Mouse (Mus musculus) CD8-positive naive resting alpha-beta T cell, adult 2 months (primary cell): ENCODE measurements at regions not wholly inside any gene's neighbourhood (a gene's known extent, or its start where the extent isn't known, plus 50 kb on each side); places are given as distances from the start of the nearest gene placed in this dataset.

Experiments used
- DNase-seq, 2 experiments: peaks; one replicate each; pipeline ENCODE4 v3.0.0; 2022; ENCODE audit warnings: low read depth in 2 of 2, low spot score in 2 of 2

DNA sequence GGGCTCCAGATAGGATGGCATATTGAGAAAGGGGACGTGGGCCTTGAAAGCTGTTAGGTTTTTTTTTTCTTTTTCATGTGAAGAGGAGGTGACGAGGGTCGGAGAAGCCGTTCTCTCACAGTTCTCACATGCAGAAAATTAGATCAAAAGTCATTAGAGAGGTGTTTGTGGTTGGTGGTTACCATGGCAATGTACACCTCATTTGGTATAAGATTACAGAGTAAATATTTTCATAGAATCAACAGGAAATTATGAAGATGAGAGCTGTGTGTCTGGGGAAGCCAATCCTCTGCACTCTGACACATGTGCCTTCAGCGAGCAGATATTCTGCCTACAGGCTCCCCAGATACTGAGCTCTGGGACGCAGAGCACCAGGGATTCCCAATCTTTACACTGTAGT lies 232.5 kb downstream of the 3110018I06Rik start:
- peak; percentile 14 to 35 for DNase-seq

DNA sequence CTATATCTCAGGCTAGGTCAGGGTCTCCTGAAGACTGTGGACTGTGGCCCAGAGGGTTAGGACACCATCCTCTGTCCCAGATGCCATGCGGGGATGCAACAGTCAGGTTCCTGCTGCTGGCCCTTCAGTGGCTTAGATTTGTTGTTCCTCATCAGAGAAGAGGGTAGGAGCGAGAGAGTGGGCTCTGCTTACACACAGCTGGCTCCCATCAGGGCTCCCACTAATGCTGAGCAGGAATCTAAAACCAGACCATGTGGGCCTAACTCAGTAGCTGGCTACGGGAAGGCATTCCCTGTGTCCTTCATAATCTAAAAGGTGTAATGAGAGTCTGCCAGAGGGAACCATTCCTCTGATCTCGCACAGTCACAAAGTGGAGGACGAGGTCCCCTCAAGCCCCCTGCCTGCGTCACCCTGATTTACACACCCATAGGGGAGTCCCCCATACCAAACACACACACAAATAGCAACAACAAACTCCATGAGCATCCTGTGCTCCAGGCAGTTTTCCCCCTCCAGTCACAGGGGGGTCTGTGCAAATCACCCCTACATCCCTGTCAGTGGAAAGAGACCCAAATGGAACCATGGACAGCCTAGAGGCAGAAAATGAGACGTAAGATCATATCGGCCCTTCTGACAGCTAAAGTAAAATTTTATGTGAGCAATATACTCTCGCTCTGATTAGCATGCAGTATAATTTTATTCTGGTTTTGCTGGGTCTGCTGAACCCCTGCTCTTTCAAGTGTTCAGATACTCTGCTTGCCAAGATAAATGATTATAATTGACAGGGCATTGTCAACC lies 234.8 kb downstream of the 3110018I06Rik start:
- no peak for DNase-seq

DNA sequence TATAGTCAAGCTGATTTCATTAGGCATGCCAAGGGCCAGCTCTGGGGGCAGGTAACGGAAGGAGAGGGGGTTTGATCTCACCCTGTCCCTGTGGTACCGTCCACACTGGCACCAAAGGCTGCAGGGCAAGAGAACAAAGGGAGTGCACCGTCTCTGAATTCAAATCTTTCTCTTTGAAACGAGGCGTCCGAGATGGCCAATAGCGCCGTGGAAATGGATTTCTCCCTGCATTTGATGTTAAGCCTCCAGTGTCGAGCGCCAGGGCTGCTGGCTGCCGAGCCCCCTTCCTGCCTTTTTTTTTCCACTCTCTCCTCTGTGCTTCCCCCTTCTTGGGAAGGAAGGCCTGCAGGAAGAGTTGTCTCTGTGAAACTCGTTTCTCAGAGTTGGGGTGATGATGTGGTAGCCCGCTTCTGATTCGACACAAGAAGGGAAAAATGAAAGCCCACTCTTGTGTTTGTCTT lies 235.5 kb downstream of the 3110018I06Rik start:
- DNase-seq: no peak

DNA sequence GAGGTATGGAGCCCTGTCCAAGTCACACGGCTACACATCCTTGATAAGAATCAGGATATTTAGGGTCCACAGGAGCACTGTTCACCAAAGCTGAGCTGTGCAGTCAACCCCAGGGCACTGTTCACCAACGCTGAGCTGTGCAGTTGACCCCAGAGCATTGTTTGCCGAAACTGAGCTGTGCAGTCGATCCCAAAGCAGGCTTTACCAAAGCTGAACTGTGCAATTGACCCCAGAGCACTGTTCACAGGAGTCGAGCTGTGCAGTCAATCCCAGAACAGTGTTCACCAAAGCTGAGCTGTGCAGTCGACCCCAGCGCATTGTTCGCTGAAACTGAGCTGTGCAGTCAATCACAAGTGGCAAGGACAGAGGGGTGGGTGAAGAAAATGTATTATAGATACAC lies 236.0 kb downstream of the 3110018I06Rik start:
- no peak for DNase-seq

DNA sequence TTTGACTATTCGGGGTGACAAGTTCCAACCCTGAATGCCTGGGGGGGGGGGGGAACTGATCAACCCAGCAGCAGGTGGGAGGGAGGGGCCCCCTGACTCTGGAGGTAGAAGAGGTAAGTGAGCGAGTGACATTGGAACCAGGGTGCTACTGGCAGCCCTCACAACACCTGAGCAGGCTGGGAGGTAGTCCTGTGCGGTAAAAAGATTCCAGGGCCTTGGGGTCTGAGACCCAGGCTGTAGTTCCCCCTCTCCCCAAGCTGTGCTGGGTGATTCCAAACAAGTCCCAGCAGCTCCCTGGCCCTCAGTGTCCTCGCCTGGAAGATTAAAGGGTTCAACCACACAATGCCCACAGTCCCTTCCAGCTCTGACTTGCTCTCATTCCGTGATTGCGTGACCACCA lies 240.4 kb downstream of the 3110018I06Rik start:
- DNase-seq: no peak

DNA sequence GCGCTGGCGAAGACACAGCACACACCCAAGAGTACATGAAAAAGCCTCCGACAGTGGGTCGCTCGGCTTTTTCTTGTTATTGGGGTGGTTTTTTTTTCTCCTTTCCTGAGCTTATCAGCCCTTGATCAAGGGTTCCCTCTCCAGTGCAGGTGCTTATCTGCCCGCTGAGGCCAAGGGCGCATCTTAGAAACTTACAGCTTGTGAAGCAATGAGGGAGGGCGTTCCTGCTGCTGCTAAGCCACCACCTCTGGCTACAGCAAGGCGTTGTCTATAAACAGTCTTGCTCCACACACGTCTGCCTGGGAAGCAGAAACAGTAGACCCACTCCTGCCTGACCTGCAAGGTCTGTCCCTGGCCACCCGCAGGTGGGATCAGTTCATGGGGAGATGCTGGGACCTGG lies 240.9 kb downstream of the 3110018I06Rik start:
- DNase-seq: peak; percentile 39 to 48

DNA sequence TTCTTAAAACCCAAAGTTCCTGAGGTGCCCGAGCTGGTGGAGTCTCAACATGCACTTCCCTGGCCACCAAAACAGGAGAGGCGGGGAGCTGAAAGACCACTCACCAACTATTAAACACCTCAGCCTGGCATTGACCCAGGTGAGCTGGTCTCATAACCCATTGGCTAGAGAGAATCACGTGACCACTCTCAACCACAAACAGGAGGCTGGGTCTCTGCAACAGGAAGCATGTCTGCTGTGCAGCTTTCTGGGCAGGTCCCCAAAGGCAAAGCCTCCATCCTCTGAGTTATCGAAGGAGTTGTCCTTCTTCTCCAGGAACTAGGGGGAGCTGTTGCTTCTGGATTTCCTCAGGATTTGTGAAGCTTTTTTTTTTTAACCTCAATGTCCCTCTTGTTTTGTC lies 242.5 kb downstream of the 3110018I06Rik start:
- DNase-seq: peak in 1 of 2 experiments; percentile 53

DNA sequence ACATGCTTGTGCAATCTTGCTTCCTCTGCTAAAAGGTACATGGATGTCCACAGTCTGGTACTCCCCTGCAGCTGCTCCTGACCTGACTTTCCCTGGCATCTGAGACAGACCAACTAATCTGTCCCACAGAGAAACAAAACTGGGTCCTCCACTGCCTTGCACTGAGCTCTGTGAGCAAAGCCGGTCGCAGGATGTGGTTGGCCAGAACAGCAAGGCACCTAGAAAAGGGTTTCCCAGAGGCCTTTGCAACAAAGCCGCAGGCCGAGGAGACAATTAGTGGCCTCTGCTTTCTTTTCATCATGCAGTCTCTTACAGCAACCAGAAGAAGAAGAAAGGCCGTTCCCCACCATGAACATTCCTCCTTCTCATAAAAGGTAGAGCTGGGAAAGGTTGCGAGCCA lies 246.1 kb downstream of the 3110018I06Rik start:
- DNase-seq: peak; percentile 27 to 37

DNA sequence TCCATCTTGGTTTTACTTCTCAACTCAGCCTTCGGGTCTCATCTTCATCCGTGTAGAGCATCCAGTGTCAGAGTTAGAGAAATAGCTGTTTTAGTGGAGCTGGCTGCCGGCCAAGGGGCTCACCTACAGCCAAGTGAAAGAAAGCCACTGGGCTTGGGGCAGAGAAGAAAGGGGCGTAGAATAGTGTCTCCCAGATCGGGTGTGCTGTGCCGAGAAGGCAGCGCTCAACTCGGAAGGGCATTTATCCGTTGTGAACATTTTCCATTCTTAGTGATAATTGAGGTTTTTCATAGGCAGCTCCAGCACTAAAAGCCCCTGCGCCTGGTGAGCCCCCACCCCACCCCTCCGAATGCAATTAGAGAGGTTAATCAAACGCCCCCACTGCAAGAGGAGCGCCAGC lies 254.2 kb downstream of the 3110018I06Rik start:
- DNase-seq: no peak

DNA sequence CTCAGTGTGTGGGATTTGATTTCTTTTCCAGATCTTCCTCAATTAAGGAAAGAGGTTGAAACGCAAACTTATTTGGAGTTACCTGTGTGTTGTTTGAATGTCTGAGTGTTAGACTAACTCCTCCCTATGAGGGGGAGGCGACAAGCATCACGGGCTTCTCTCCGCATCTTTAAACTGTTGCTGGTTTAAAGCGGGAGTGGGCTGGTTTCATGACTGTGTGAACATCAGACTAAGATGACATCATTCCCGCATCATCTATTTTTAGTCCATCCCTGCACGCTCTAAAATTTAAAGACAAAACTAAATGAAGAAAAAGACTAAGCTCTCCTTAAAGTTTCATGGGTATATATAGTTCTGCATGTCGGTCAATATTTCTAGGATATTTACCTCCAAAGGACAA lies 256.4 kb downstream of the 3110018I06Rik start:
- no peak for DNase-seq

DNA sequence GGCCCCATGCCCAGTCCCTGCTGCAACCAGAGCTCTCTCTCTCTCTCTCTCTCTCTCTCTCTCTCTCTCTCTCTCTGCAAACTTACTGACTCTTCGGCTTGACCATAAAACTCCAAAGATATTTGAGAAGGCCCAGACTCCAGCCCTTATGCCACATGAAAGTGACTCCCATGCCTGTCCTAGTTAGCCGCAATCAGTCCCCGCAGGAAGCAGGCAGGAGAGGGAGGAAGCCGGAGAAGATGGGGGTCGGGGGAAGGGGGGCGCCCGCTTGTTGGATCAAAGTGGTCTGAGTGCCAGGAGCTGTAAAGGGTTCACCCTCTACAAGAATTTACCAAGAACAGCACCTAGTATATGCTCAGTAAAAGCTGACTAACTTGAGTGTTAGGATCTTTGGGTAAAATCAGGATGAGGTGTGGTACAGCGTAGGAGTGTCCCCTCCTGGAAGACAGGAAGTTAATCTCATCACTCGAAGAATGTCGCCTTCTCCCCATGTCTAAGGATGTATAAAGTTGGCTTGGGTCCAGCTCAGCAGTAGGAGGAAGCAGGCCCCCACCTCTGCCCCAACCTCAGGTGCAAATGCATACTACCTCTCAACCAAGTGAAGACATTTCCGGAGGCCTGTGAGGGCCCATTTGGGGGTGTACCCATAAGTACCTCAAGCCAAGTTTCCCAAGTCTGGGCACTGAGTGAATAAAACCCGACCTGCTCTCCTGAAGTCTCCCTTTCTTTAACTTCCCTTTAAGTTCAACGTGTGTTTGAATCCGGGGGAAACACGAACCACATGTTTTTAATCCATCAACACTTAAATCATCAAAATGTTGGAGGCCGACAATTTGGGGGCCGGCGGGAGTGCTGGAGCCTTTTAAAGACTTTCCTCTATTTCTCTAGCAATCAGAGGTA lies 254.7 kb downstream of the Bcl11b start:
- peak in 1 of 2 experiments; percentile 19 for DNase-seq

DNA sequence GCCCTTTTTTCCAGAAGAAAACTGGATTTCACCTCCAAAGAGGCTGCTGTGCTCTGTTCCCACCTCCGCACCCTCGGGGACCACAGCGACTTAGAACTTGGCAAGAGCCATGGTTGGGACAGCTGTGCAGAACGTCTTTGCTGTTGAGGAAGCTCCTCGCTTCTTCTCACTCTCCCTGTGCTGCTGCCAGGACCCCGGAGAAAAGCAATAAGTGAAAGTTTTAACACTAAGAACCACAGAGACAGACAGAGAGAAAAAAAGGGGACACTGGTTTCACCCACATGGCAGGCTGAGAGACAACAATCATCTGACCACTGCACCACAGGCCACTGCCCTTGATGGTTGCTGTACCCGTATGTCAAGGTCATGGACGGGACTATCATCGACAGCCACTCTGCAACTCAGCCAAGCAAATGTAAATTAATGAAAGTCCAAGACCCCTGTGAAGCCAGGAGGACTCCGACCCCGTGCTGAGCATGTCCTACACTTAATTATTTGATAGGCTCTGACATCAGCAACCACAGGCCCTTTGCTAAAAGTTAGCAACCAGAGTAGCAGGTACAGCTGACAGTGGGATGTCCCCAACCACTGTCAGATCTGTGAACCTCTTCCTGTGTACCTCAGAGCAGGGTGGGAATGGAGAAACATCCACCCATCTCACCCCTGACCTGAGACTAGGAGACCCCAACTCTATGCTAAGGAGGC lies 253.9 kb downstream of the Bcl11b start:
- DNase-seq: no peak

DNA sequence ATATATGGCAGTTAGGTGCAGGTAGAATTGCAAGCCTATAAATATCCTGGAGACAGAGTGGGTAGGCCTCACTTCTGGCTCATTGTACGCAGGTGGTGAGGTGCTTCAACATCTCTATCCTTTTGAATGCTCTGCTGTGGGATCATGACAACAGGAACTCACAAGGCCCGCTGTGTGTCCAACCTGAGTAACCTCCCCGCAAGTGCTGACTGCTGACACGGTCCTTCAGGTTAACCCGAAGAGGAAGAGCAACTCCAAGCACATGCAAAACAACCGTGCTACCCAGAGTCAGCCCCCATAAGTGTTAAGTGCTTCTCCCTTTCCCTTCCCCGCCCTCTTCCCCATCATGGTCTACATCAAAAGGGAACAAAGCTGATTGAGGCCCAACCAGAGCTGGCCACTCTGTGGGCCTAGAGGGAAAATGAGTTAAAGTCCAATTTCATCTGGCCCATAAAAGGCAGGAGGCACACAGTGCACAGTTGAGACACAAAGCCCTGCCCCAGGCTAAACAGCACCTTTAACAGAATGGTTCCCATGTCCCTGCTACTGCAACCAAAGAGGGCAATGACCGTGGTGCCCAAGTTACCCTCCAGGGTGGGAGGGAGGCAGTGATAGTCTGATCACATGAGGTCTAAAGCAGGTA lies 253.0 kb downstream of the Bcl11b start:
- DNase-seq: no peak

DNA sequence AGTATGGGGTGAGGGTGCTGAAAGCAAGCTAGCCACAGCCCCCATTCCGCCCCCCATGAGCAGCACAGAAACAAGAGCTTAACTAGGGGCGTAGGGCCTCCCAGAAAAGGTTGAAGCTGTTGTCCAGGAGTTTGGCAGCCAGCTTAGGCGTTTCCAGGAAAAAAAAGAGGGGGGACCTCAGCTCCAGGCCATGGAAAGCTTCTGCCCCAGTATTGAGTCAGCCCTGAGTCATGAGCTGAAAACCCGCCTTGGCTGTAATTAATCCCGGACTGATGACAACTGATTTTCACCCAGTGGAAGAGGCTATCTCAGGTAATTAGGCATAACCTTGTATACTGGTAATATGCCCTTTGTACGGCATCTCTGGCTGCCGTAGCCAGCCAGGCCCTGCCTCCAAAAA lies 251.3 kb downstream of the Bcl11b start:
- no peak for DNase-seq

DNA sequence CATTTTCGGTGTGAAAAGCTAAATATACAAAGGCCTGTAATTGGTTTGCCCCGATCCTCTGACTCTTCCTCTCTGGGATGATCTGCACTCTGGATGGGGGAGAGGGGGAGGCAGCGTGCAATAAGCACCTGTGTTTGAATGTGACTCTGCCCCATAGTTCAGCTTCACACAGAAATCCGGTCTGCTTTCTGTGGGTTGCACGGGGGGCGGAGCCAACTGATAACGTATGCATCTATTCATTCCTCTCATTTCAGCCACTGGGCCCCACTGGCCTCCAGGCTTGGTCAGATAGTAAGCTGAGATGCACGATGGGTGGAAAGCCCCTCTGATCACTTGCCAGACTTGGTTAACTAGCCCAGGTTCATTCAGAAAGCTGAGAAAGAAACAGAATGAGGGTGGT lies 250.8 kb downstream of the Bcl11b start:
- DNase-seq: no peak

DNA sequence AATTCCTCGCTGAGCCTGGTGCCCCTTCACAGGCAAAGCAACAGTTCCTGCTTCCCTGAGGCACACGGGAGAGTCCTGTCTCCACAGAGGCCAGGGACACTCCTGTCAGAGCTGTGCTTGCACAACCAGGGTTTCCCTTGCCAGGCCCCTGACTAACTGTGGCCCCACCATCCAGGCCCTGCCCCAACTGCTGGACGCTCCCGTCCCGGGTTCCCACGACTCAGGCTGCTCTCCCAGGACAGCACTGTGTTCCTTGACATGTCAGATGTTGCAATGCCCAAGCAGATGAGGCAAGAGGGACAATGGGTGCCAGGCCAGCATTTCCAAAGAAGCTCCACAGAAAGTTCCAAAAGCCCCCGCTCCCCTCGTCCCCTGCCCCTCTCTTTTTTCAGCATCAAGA lies 250.4 kb downstream of the Bcl11b start:
- no peak for DNase-seq

DNA sequence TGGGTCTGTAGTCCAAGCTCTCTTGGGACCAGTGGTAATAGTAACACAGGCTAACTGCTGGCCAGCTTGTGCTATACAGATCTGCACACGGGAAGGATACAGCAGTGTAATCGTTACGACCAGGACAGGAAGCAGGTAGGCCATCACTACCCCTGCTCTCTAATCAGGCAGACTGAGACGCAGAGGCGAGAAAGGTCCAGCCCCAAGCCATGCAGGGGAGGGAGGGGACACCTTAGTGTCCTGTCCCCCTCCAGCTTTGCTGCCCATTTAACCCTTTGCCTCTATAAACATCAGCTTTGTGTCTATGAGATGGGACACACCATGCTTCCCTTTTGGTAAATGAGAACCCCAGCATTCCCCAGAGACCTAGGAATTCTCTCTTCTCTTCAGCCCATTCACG lies 249.9 kb downstream of the Bcl11b start:
- no peak for DNase-seq

DNA sequence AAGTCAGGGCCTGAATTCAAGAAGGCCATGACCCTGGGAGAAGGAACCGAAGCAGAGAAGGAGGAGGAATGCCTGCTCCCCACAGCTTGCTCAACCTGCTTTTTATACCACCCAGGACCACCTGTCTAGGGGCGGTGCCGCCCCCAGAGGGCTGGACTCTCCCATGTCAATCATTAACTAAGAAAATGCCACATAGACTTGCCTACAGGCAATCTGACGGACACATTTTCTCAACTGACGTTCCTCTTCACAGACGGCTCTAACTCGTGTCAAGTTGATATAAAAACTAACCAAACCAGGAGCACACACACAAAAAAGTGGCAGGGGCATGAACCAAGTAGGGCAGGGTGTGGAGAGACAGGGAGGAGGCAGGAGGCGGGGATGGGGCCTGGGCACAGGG lies 248.5 kb downstream of the Bcl11b start:
- no peak for DNase-seq

DNA sequence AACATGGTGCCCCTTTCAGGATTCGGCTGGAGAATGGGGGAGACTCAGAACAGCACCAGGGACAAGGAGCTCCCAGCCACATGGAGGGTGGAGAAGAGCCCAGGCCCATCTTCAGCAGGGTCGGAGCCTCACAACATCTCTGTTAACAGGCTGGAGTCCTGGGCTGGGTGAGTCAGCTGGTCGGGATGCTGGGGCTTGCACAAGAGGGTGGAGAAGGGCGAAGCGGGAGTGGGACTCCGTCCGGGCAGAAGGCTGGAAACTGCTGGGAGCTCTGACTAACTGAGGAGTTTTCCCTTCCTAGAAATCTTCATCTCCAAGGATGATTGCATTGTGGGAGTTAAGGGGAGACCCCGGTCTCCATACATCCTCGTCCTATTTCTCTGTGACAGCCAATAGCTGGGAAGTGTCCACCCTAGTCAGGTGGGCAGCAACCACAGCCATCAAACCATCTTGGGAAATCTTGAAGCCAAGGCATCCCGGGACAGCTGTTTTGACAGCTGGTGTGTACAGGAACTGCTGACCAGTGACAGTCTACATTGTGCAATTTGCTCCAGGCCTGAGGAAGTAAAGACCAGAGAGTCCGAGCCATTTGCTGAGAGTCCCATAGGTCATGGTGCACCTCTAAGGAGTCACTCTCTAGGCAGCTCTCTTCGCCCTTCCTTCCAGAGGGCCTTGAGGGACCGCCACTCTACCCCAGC lies 247.4 kb downstream of the Bcl11b start:
- no peak for DNase-seq

DNA sequence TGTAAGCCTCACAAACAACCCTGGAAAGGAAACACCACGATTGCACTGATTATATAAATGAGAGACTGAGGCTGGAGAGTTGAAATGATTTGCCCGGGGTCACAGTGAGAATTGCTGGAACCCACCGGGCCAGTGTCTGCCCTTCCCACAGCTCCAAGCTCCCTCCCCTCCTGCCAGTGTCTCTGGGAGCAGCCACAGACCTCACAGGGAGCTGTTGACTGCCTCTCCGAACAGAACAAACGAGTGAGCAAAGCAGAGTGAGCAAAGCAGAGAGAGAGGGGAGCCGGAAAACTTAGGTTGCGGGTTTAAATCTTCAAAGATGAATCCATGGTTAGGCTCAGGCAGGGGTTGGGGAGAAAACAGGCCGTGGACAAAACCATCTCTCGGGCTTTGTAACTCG lies 246.2 kb downstream of the Bcl11b start:
- no peak for DNase-seq
